Mouse (Mus musculus) kidney, postnatal 25 days (tissue): ENCODE measurements around the gene Gm10772.
"Not testable (repeated sequence)": the region's sequence is repeated elsewhere in the genome, so short reads cannot be mapped to it uniquely, and the experiment has no call there.

Experiments used
- DNase-seq, 2 experiments: peaks; one replicate each; pipeline ENCODE4 v3.0.0; 2021; ENCODE audit warnings: mixed read lengths in 2 of 2

Gm10772 gene

DNA sequence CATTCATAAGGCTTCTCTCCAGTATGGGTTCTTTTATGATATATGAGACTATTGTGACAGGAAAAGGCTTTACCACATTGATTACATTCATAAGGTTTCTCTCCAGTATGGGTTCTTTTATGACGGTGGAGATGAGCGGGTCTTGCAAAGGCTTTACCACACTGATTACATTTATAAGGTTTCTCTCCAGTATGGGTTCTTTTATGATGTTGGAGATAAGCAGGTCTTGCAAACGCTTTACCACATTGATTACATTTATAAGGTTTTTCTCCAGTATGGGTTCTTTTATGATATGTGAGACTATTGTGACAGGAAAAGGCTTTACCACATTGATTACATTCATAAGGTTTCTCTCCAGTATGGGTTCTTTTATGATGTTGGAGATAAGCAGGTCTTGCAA lies at the start of gene Gm10772:
Gene Gm10772 (minus strand): TSS at position 101 of the 400 bp plus-strand sequence.
- not testable (repeated sequence) for DNase-seq

DNA sequence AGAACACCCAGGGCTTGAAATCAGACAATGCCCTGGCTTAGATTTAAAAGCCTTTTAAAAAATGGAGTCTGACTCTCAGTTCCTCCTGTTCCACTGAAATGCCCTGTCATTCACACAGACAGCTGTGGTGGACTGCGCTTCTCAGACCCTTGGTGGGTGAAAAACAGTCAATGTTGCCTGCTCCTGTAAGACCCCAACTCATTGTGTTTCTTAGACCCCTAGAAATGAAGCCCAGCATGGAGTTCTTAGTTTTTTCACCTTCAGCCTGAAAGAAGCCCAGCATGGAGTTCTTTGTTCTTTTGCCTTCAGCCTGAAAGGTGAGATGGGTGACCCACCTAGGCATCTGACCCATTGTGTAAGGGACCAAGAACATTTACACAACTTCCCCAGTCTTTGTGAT lies 36.5 kb upstream of the Gm10772 start:
- not testable (repeated sequence) for DNase-seq

DNA sequence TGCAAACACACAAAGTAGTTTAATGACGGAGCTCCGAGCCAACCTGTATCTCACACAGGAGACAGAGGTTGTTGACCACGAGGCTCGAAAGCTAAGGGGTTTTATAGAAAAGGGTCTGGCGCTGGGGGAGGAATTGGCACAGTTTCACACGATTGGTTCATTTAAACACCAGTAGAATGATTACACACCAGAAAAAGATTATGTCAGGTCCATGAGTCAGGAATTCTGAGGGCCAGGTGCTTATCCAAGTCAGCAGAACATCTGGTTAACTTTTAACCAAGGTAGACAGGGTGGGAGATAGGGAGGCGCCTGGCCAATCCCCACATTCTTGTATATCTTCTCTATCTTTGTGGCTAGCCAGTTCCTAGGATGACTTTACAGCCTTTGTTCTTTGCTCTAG lies 35.8 kb upstream of the Gm10772 start:
- DNase-seq: not testable (repeated sequence)

DNA sequence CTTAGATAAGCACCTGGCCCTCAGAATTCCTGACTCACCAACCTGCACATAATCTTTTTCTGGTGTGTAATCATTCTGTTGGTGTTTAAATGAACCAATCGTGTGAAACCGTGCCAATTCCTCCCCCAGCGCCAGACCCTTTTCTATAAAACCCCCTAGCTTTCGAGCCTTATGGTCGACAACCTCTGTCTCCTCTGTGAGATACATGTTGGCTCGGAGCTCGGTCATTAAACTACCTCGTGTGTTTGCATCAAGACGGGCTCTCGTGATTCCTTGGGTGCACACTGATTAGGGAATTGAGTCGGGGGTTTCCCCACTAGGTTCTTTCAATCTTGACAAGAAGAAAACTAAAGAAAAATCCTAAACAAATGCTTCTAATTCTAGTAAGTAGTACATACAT lies 13.0 kb downstream of the Gm10772 start:
- no peak for DNase-seq

DNA sequence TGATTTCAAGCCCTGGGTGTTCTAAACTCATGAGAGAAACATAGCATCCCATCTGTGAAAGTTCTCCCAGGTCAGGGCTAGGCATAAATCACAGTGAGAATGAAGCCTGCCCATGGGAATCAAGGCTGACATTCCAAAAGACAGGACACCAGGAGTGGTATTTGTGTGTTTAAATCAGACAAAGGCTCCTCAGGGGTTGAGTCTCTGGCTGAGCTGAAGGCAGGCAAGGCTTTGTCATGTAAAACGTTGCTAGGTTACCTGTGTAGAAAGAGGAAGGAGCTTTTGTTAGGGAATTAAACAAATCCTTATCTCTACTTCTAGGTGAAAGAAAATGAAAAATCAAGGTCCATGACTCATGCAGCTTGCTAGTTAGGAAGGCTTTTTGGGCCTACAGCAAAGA lies 13.6 kb downstream of the Gm10772 start:
- DNase-seq: not testable (repeated sequence)

DNA sequence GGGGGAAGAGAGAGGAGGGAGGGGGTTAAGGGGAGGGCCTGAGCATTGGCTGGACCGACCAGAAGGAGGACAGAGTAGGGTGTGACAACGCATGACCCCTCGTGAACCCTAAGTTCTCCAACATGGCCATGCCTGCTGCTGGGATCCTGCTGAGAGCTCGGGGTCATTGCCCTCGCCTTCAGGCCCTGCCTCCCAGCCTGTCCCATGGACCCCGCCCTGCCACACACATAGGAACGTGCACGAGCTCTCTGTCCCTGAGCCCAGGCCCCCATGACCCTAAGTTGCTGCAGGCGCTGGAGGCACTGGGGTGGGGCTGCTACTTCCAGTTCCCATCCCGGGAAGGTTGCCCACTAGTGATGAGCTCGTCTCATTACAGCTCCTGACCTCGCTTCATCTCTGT lies 48.2 kb downstream of the Gm10772 start:
- not testable (repeated sequence) for DNase-seq
